Mouse (Mus musculus): ENCODE data around the gene Barx2.

Barx2 gene

DNA sequence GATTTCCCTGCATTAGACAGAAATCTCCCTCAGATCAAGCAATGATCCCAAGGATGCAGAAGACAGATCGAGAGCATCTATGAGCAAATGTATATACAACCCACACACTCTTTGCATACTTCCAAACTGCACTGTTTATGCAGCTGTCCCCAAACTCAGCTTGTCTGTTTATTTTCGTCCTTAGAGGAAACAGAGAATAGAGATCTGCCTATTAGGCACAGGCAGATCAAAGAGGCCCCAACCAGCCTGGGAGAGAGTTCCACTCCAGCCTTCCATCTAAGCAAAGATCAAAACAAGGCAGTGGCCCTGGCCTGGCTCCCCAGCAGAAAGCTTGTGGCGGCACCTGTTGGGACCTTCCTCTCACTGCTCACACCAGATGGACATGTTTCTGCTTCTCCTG is 27.0 kb downstream of the Barx2 start:
- no peak for DNase-seq

DNA sequence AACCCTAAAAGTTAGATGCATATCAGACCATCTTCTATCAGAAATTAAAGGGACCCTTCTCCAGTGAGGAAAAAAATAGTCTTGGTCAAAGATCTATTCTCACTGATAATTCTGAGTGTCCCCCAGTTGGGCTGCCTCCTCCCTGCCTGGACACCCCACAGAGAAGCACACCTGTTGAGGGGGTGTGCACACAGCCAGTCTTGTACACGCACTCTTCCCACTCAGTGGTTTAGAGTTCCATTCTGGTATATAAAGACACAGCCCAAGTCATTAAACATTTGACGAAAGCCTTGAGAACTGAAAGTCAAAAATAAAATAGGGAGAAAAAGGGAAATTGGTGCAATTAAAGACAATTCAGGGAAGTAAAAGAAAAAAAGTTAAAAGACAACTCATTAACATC is 30.9 kb downstream of the Barx2 start:
- no peak for DNase-seq

DNA sequence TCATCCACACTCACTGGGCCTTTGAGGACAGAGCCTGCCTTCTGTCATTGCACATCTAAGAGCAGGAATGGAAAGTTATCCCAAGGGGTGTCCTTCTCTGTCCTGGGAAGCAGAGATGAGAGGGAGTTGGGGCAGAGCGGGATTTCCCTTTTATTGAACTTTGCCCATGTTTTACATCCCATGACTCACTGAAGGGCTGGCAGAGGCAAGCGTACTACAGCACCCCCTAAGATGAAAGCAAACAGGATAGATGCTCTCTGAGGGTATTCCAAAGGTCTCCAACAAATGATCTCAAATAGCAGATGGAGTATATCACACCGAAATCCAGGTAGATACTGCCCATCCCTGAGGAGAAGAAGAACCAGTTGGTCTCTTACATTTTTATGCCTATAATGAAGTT is 37.7 kb downstream of the Barx2 start:
- DNase-seq = no peak

DNA sequence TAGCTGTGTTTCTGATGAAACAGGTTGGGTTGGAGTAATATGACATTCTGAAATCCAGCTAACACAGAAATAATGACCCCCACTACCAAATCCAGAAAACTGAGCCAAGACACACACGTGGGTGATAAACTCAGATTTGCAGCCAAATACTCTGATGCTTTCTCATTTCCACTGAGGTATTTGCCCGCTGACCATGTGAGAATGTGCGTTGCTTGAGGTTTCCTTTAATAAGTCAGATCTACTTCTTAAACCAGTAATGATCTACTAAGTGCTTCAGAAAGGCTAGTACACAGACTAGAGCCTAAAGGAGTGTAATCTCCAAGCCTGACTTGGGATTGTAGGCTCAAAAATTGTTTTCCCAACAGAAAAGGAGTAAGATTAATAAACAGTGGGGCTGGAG is 39.0 kb downstream of the Barx2 start:
- DNase-seq = no peak

DNA sequence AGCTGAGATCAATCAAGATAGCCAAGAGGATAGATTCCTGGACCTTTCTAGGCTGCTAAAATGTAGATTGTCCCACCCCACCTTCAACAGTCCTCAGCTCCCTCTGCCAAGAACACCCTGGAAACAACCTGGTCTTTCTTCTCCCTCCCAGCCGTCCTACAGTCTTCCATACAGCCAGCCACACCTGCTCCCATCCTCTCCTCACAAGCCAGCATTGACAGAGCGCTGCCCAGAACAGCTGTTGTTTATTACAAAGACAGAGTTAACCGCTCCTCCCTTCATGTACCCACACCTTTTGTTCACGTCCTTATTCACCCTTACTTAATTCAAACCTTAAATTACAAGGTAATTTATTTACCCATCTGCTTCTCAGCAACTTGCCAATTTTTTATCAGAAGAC is 41.9 kb downstream of the Barx2 start:
- no peak for DNase-seq

DNA sequence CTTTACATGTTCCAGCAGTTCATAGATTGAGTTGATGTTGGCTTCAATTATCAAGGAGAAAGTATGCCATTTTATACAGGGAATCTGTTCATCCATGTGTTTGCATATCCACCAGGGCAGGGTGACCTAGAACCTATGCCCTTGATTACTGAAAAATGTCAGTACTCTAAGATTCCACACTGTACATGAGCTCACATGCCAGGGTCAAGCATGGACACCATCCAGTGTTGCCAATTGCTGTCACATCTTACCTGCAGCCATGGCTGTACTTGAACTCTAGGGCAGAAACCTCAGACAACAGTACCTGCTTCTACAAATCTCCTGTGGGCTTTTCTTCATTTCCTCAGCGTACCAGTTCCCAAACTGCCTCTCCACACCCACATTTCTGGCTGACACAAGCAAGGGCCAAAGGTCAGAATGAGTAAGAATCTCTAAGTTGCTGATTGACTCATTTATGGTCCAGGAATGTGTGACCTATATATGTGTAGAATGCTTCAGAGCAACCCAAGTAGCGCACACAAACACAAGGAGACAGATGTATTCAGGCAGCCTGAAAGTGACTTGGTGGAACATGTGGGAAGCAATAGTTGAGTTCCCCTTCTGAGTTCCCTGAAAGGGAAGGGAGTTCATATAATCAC is 44.3 kb downstream of the Barx2 start:
- DNase-seq = no peak

DNA sequence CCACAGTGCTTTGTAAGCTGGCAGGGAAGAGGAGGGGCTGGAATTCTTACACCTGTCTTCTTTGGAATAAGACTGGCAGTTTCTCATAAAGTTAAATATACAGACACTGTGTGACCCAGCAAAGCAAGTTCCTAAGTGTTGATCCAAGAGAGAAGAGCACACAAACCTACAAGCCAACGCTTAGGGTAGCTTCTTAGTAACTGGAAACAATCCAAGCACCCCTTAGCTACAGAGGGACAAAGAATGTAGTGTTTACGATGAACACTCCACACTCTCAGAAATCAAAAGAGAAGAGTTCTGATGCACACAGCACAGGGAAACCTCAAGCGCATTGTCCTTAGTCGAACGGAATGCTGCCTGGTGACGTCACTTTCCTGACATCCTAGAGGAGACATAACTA is 49.4 kb downstream of the Barx2 start:
- no peak for DNase-seq

DNA sequence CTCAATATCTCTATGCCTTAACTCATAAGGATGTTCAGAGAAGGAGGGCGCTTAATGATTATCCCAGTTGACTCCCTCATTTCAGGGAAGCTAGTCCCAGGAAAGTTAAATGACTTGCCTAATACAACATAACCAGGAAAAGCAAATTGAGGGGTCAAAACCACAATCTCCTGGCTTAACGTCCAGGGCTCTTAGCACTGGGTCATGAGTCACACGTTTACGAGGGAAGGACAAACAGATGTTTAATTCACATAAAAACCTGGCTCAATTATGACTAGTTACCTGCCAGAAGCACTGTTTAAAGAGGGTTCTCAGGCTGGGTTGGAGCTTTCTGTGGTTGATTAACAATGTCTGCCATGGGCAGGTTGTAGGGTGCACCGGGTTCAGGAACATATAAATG is 53.8 kb downstream of the Barx2 start:
- DNase-seq = no peak

DNA sequence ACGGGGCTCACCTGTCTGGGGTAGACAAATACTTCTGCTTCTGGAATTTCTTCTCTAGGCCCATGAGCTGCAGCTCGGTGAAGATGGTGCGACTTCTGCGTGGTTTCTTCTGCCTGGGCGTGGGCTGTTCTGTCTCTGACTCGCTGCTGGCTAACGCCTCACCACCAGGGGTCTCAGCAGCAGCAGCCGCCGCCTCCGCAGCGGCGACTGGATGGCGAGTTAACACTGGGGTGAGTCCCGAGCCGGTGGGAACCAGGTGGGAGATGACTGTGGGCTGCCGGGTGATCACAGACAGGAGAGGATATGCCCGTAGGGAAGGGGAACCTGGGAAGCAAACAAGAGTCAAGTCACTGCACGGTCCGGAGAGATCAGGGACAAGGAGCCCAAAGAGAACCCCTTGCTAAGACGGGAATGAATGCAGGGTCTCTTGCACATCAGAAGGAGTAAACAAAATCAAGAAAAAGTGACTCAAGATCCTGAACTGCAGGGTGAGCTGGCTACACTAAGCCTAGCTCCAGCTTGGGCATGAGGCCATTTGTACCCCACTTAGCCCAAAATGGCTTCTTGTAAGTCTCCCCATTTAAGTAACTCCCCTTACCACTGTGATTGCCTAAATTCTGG is 54.4 kb downstream of the Barx2 start:
- no peak for DNase-seq

DNA sequence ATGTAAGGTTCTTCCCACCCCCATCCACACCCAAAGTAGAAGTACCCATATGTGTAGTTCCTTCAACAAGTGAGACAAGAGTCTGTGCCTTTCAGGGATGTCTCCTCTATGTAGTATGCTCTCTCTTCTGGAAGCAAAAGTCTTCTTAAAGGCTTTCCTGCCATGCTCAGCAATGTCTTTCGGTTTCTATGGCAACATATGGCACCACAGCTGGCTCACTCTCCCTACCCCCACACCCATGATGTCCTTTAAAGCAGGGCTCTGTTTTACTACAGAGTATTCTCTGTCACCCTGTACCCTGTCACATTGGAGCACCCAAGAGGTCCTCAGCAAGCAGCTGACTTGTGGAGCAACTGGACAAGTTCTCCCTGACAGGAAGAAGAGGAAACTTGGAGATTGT is 55.8 kb downstream of the Barx2 start:
- no peak for DNase-seq

DNA sequence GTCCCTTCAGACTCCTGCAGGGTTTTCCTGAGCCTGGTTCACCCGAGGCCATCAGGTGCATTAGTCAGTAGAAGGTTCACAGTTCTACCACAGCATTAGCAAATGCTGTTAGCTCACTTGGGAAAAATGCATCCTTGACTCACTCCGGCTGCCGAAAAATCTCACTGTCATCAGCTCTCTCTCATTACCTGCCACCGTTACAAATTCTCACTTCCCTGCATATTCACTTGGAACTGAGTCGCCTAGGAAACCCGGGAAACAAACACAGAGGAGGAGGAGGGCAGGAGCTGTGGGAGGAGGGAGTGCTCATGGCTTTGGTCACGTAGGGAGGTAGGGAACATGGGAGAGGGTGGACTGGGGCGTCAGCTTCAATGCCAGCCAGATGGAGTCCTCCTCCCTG is 56.8 kb downstream of the Barx2 start:
- DNase-seq = no peak

DNA sequence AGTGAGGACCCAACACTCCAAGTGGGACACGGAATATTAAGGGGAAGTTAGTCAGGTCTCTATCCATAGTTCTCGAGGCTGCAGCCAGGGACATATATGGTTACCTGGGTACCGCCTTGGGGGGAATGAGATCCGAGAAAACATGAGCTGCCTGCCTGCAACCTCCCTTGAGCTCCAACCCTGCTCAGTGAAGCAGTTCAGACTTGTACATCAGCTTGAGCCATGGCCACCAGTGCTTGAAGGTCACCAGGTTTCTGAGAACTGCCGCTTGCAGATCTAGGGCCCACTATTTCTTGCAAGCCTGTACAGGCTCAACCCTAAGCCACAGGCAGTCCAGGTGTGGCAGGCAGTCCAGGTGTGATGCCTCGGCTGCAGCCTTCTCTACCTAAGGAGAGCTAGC is 57.6 kb downstream of the Barx2 start:
- DNase-seq = no peak

DNA sequence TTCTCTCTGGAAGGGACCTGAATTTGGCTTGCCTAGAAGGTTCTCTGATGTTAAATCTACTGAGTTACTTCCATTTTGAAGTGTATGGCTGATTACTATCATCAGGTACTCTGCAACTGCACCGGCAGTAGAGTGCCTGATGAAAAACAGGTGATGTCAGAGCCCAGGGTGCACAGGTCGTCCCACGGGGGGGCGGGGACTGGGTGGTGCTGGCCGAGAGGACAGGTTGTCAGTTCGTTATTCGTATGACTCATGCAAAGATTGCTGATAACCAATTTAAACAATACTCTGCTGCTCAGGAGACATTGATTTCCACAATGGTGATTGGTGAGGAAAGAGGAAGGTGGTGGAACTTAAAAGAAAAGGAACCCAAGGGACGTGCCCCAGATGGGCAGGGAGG is 61.6 kb downstream of the Barx2 start:
- no peak for DNase-seq

DNA sequence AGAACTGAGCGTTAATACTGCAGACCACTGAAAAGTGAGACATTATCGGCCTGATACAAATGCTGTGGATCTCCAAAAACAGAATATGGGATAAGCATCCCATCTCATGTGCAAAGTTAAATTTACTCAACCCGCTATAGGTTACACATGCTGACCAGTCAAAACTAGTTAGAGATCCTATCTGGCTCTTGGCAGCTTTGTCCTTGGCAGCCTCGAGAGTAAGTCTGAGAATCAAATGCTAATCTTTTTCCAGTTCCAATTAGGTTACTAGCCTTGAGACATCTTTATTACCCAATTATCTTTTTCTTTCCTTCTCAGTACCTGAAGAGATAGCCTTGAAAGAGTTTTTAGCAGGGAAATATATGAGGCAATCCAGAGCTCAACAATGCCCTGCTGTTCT is 62.6 kb downstream of the Barx2 start:
- DNase-seq = no peak

DNA sequence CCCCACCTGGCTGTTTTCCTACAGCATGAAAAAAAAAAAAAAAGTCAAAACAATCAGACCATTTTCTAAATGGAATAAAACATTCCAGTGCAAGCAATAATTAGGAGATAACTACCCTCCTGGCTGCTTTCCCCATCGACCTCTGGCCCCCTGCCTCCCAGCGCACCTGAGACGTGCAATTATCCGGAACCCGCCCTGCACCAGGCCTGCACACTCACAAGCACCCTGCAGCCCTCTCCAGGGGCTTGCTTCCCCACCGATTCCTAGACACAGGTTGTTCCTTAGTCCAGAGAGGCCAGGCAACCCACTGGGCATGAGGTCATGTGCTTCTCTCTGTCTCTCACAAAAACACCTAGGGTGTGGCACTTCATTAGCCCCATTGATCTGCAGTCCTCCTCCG is 63.9 kb downstream of the Barx2 start:
- no peak for DNase-seq

DNA sequence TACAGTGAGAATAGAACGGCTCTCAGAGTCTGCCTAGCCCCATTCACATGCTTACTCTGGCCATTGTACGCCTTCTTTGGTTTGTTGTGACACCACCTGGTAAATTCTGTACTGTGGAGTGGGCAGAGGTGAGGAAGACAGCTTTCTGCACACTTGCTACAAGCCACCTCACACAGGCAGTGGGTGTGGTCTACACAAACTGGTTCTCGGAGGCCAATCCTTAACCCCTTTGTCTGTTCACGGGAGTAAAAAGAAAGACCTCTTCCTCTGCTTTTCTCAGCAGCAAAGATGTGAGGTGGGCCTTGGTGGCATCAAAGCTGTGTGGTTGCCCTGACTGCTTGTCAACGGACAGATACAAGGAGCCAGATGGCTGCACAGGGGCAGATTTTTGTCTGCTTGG is 68.6 kb downstream of the Barx2 start:
- no peak for DNase-seq

DNA sequence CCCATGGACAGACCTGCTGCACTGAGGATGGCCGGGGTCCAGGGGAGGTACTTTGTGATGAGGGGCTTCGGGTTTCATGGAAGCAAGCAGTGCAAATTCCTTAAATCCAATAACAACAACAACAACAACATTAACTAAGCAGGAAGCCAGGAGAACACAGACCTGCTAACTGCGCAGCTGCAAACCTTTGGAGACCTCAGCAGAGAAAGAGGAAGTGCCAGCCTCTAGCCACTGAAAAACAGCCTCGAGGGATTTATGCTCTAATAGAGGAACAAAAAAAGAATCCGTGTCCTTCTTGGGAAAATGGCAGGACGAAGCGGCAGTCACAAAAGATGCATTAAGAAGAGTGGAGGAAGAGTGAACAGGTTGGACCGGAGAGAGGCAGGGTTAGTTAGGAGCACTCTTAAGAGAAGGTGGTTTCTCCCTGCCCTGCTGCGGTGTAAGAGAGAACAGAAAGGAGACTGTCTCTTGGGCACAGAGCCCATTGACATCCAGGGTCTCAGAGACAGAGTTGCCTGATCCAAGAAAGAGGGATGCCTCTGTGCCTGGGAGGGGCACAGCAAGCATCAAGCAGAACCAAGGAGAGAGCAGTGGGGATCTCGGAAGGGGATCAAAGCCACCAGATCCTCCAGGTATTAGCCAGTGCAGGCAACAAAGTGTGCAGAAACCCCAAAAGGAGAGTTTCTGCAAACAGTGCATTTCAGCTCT is 72.0 kb downstream of the Barx2 start:
- no peak for DNase-seq

DNA sequence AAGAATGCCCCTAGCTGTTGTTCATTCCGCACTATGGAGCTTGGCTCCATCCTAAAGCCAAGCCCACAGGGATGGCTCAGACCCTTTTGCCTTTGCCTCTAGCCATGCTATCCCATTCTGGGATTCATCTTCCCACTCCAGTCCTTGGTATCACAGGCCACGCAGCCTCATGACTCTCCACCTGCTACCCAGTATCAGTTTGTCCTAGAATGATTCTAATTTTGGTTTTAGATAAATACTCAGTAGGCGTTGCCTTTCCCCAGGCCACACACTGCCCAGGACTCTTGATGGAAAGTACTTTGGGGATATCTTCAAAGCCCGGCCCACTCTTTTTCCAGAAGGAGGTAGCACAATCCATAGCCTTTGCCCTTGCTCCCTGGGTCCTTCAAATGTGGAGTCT is 72.7 kb downstream of the Barx2 start:
- no peak for DNase-seq

DNA sequence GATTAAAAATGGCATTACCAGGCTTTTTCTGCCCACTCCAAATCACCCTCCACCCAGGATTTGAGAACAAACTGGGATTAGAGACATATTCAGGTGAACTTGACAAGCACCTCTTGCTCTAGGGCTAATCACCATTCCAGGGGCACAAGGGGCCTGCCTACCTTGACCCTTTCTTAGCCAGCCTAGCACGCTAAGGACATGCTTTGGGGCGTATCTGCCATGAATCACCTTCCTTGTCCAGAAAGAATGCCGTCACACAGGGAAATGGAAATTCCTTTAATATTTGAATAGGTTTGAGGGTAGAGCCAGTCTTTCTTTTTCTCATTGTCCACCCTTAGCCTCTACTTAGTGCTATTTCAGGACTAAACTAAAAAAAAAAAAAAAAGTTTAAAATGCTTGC is 73.2 kb downstream of the Barx2 start:
- DNase-seq = no peak

DNA sequence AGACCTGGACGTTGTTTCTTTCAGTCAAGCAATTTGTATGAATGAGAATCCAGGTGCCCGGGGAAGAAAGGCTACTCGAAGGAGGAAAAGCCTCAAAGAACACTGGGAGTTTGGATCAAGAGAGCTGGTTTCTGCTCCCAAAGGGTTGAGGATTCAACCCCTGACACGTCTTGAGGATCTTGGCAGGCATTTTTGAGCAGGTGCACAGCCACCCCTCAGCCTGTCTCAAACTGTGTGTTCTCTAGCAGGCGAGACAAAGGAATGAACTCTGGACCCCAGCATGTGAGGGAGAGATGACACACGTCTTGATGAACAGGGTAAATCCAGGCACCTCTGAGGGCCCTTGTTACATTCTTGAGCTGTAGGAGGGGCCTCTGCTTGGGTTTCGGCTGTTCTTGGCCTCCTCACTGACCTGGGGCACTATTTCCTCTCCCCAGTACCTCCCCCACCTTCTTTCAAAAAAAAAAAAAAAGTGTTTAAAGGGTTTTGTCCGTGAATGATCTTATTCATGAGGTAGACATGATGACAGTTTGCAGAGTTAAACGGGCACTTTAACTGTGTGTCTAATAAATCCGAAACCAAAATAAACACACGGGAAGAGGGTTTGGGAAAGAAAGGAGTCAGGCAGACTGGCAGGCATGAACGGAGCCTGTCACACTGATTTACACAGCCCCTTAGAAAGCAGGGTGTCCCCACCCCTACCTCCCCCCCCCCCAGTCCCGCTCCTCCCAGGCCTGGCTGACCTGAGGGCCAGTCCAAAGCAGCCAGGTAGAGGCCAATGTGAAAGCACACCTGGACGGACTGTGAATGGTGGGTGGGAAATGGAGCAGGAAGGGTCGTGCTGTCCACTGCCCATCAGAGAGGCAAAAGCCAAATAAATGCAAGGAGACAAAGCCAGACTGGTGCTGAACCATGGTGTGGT is 73.9 kb downstream of the Barx2 start:
- no peak for DNase-seq

DNA sequence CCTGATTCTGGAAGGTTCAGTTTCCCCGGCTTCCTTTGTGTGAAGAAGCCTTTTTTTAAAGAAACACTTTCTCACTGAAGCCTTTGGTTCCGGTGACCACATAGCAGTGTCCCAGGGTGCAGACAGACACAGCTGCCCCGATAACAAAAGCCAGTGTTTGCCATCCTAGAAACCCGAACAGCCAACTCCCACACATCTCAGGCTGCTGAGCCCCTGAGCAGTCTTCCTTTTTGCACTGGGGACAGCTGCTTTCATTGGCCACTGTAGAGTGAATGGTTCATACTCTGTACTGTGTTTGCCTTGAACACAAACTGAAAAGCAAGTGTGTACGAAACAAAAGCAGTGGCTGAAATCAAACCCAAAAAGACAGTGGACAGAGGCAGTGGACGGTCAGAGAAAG is 75.2 kb downstream of the Barx2 start:
- DNase-seq = no peak

DNA sequence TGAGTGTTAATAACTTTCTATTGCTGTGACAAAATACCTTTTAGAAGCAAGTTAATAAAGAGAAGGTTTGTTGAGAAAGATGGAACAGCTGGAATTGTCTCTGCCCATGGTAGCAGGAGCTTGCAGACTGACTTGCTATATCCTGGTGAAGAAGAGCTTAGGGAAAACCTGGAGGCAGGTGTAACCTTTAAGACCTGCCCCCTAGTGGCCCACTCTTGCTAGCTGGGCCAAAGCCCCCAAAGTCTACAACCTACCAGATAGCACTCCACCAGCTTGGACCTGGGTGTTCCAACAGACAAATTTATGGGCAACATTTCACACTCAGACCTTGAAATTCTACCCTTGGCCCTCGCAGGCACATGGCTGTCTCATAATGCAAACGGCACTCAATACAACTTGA is 104.5 kb downstream of the Barx2 start:
- DNase-seq = no peak

DNA sequence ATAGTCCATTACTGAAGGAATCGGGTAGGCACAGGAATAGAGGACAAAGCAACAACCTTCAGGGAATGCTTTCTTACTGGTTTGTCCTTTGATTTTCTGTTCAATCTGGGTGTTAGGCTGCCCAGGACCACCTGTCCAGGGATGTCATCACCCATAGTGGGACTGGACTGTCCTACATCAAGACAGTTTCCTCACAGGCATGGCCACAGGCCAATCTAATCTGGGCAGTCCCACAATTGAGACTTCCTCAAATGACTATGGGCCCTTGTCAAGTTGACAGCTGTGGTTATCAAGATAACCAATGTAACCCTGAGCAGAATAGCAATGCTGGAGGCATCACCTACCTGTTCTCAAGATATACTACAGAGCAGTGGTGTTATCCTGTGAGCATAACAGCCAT is 110.6 kb downstream of the Barx2 start:
- DNase-seq = no peak

Measured in cerebellum, adult 11 months (tissue).